Mouse (Mus musculus) CH12.LX (cell line): ENCODE data around the gene Rhot1. TPM values are rescaled to one million over a fixed set of nuclear protein-coding genes. Genes with fewer than 3 reads are reported as not detected.
"Not testable (repeated sequence)": the region's sequence is repeated elsewhere in the genome, so short reads cannot be mapped to it uniquely, and the experiment has no call there.

Experiments used
- DNase-seq: peaks from one replicate; pipeline ENCODE4 v3.0.0-alpha.2; 2013; ENCODE audit errors: extremely low read depth
- H3K27ac ChIP-seq: 2 replicates; pipeline ENCODE4 v1.5.1; 2012; ENCODE audit warnings: low read depth, mild to moderate bottlenecking, control low read depth, moderate library complexity; ENCODE audit not compliant: insufficient read depth
- H3K27me3 ChIP-seq: replicated peaks from 2 replicates; pipeline ENCODE3; 2012; ENCODE audit warnings: inconsistent platforms
- H3K36me3 ChIP-seq, 2 experiments: replicated peaks in 1 of 2; 2 replicates each; pipeline versions ENCODE3 to v1.6.1; 2012; ENCODE audit warnings: inconsistent platforms in 1 of 2, low read length in 1 of 2, mild to moderate bottlenecking in 1 of 2, mixed read lengths in 1 of 2, moderate library complexity in 1 of 2; ENCODE audit not compliant: control insufficient read depth in 1 of 2, insufficient read depth in 1 of 2
- H3K4me1 ChIP-seq, 2 experiments: 2 replicates each; pipeline ENCODE4 v1.6.1; 2012; ENCODE audit warnings: inconsistent platforms in 1 of 2, moderate library complexity in 1 of 2; ENCODE audit not compliant: insufficient read depth in 2 of 2, control insufficient read depth in 1 of 2
- H3K4me2 ChIP-seq: 2 replicates; pipeline ENCODE4 v1.6.1; 2012; ENCODE audit warnings: low read depth, mild to moderate bottlenecking, control low read depth; ENCODE audit not compliant: poor library complexity, insufficient read depth, severe bottlenecking
- H3K4me3 ChIP-seq, 3 experiments: fragments of 150-350 bp in 1 of 3; sonication (generic) in 1 of 3; replicated peaks in 1 of 3; 2 replicates each; pipeline versions ENCODE3 to v1.5.1; 2011 to 2012; ENCODE audit warnings: low read depth in 2 of 3, low read length in 2 of 3, mild to moderate bottlenecking in 2 of 3, moderate library complexity in 2 of 3, control low read depth in 1 of 3, improper control_type of control experiment in 1 of 3, inconsistent platforms in 1 of 3, mixed read lengths in 1 of 3; ENCODE audit not compliant: poor library complexity in 1 of 3
- H3K79me2 ChIP-seq: replicated peaks from 2 replicates; pipeline ENCODE4 v1.6.1; 2012; ENCODE audit warnings: mild to moderate bottlenecking, moderate library complexity; ENCODE audit not compliant: control insufficient read depth, poor library complexity, insufficient read depth, severe bottlenecking; ENCODE audit errors: extremely low read depth
- H3K9ac ChIP-seq: 2 replicates; pipeline ENCODE4 v1.6.1; 2012; ENCODE audit warnings: low read depth, mild to moderate bottlenecking, control low read depth, moderate library complexity; ENCODE audit not compliant: insufficient read depth
- H3K9me3 ChIP-seq: replicated peaks from 2 replicates; pipeline ENCODE3; 2012; ENCODE audit warnings: low read length, inconsistent platforms, mixed read lengths
- CHD1 ChIP-seq: IDR thresholded peaks from 2 replicates; pipeline ENCODE4 v1.6.1; 2012; ENCODE audit warnings: low read depth, low read length, improper control_type of control experiment, inconsistent platforms
- CHD2 ChIP-seq: IDR thresholded peaks from 2 replicates; pipeline ENCODE4 v1.6.1; 2011; ENCODE audit warnings: low read length, improper control_type of control experiment
- CTCF ChIP-seq, 2 experiments: IDR thresholded peaks in 1 of 2; conservative IDR thresholded peaks in 1 of 2; 2 replicates each; pipeline ENCODE4 v1.5.1; 2011 to 2012; ENCODE audit warnings: low read depth in 2 of 2, low read length in 2 of 2, improper control_type of control experiment in 1 of 2, inconsistent platforms in 1 of 2, mild to moderate bottlenecking in 1 of 2, moderate library complexity in 1 of 2
- E2F4 ChIP-seq: IDR thresholded peaks from 2 replicates; pipeline ENCODE4 v1.6.1; 2011; ENCODE audit warnings: low read depth, low read length, improper control_type of control experiment; ENCODE audit not compliant: insufficient replicate concordance
- EP300 ChIP-seq: IDR thresholded peaks from 2 replicates; pipeline ENCODE4 v1.6.1; 2011; ENCODE audit warnings: low read length, improper control_type of control experiment
- ETS1 ChIP-seq: conservative IDR thresholded peaks from 2 replicates; pipeline ENCODE4 v1.6.1; 2012; ENCODE audit warnings: low read depth, mild to moderate bottlenecking, inconsistent platforms, low read length, improper control_type of control experiment, moderate library complexity
- HCFC1 ChIP-seq: IDR thresholded peaks from 2 replicates; pipeline ENCODE4 v1.6.1; 2012; ENCODE audit warnings: low read depth, mild to moderate bottlenecking, inconsistent platforms, low read length, improper control_type of control experiment
- IRF4 ChIP-seq: IDR thresholded peaks from 2 replicates; pipeline ENCODE4 v1.6.1; 2014; ENCODE audit warnings: low read depth, mild to moderate bottlenecking, inconsistent platforms, low read length, improper control_type of control experiment
- JUN ChIP-seq: IDR thresholded peaks from 2 replicates; pipeline ENCODE4 v1.6.1; 2011; ENCODE audit warnings: low read depth, mild to moderate bottlenecking, low read length, improper control_type of control experiment, moderate library complexity; ENCODE audit not compliant: insufficient read depth
- MAX ChIP-seq: IDR thresholded peaks from 2 replicates; pipeline ENCODE4 v1.6.1; 2011; ENCODE audit warnings: low read length, improper control_type of control experiment
- MAZ ChIP-seq: IDR thresholded peaks from 2 replicates; pipeline ENCODE4 v1.6.1; 2012; ENCODE audit warnings: low read depth, mild to moderate bottlenecking, inconsistent platforms, low read length, improper control_type of control experiment, moderate library complexity
- MEF2A ChIP-seq: IDR thresholded peaks from 2 replicates; pipeline ENCODE4 v1.6.1; 2014; ENCODE audit warnings: low read depth, mild to moderate bottlenecking, inconsistent platforms, low read length, improper control_type of control experiment, borderline replicate concordance
- MXI1 ChIP-seq: IDR thresholded peaks from 2 replicates; pipeline ENCODE4 v1.6.1; 2011; ENCODE audit warnings: mild to moderate bottlenecking, low read depth, low read length, improper control_type of control experiment
- MYC ChIP-seq: IDR thresholded peaks from 2 replicates; pipeline ENCODE4 v1.6.1; 2011; ENCODE audit warnings: low read depth, mild to moderate bottlenecking, improper control_type of control experiment, low read length
- NELFE ChIP-seq: IDR thresholded peaks from 2 replicates; pipeline ENCODE4 v1.6.1; 2011; ENCODE audit warnings: low read depth, low read length, improper control_type of control experiment
- NRF1 ChIP-seq: IDR thresholded peaks from 2 replicates; pipeline ENCODE4 v1.6.1; 2014; ENCODE audit warnings: low read depth, mild to moderate bottlenecking, inconsistent platforms, low read length, improper control_type of control experiment, moderate library complexity
- POLR2A ChIP-seq: IDR thresholded peaks from 2 replicates; pipeline ENCODE4 v1.6.1; 2011; ENCODE audit warnings: low read depth, mild to moderate bottlenecking, improper control_type of control experiment, low read length
- POLR2AphosphoS2 ChIP-seq: IDR thresholded peaks from 2 replicates; pipeline ENCODE4 v1.6.1; 2011; ENCODE audit warnings: low read depth, low read length, improper control_type of control experiment
- RCOR1 ChIP-seq: conservative IDR thresholded peaks from 2 replicates; pipeline ENCODE4 v1.6.1; 2012; ENCODE audit warnings: low read depth, mild to moderate bottlenecking, inconsistent platforms, low read length, improper control_type of control experiment
- SIN3A ChIP-seq: IDR thresholded peaks from 2 replicates; pipeline ENCODE4 v1.6.1; 2012; ENCODE audit warnings: low read length, improper control_type of control experiment, inconsistent platforms
- SMC3 ChIP-seq: IDR thresholded peaks from 2 replicates; pipeline ENCODE4 v1.6.1; 2011; ENCODE audit warnings: low read depth, low read length, improper control_type of control experiment
- TBP ChIP-seq: conservative IDR thresholded peaks from 2 replicates; pipeline ENCODE4 v1.6.1; 2011; ENCODE audit warnings: low read depth, low read length, improper control_type of control experiment
- TCF12 ChIP-seq: IDR thresholded peaks from 2 replicates; pipeline ENCODE4 v1.6.1; 2014; ENCODE audit warnings: low read depth, mild to moderate bottlenecking, inconsistent platforms, low read length, improper control_type of control experiment
- UBTF ChIP-seq: IDR thresholded peaks from 2 replicates; pipeline ENCODE4 v1.6.1; 2012; ENCODE audit warnings: low read depth, mild to moderate bottlenecking, inconsistent platforms, low read length, improper control_type of control experiment, moderate library complexity
- USF2 ChIP-seq: conservative IDR thresholded peaks from 2 replicates; pipeline ENCODE4 v1.6.1; 2011; ENCODE audit warnings: low read depth, low read length, improper control_type of control experiment
- ZC3H11A ChIP-seq: IDR thresholded peaks from 2 replicates; pipeline ENCODE4 v1.6.1; 2012; ENCODE audit warnings: low read depth, mild to moderate bottlenecking, inconsistent platforms, low read length, improper control_type of control experiment
- ZKSCAN1 ChIP-seq: IDR thresholded peaks from 2 replicates; pipeline ENCODE4 v1.6.1; 2012; ENCODE audit warnings: low read depth, inconsistent platforms, low read length, improper control_type of control experiment, borderline replicate concordance
- ZMIZ1 ChIP-seq: IDR thresholded peaks from 2 replicates; pipeline ENCODE4 v1.6.1; 2012; ENCODE audit warnings: low read depth, mild to moderate bottlenecking, inconsistent platforms, low read length, improper control_type of control experiment
- ZNF384 ChIP-seq: IDR thresholded peaks from 2 replicates; pipeline ENCODE4 v1.6.1; 2012; ENCODE audit warnings: low read depth, low read length, improper control_type of control experiment, inconsistent platforms
- dilution Hi-C: fragments of 300-500 bp; cut with MboI; formaldehyde crosslinking; loops from 2 replicates; pipeline ENCODE4 v1.14.3; 2020; ENCODE audit warnings: low sequenced_read_pairs; ENCODE audit not compliant: extremely low pct_unique_long_range_greater_than_20kb, extremely low pct_ligation_motif_present
- in situ Hi-C: fragments of 300-500 bp; cut with MboI; formaldehyde crosslinking; loops from 3 replicates; pipeline ENCODE4 v1.14.3; 2019; ENCODE audit warnings: low sequenced_read_pairs, low pct_ligation_motif_present, low pct_unique_long_range_greater_than_20kb, mixed read lengths
- polyA plus RNA-seq: library from polyadenylated mRNA; unstranded; fragments of >175 nt; gene quantifications from 2 replicates; pipeline ENCODE4 v1.2.1, GENCODE M21; 2012; ENCODE audit warnings: low read depth; ENCODE audit not compliant: insufficient read length
- total RNA-seq, 2 experiments: library from RNA; depleted of rRNA; stranded (reverse); fragments of 300-350 nt in 1 of 2; fragments of >200 nt in 1 of 2; gene quantifications; 2 replicates each; pipeline ENCODE4 v1.2.3; 2012 to 2014

Gene Rhot1
- total and polyA plus RNA-seq, 3 experiments: 33.1 to 73.3 (median 61.0) TPM

GRCm38 (mm10) chr11:80183054-80183704 is 25.6 kb upstream of the Rhot1 start:
- H3K27me3 ChIP-seq, in situ Hi-C loops, H3K79me2 ChIP-seq, dilution Hi-C loops: not testable (repeated sequence)
- DNase-seq: peak; percentile 82
- H3K36me3 ChIP-seq: peaks cover 5 to 11% of the 10 kb centered on the region in 2 experiments
- peaks cover 0 to 31% of the 10 kb centered on the region in 2 experiments; a peak in 2 of 4 replicates for H3K4me1 ChIP-seq
- peak overlapping the region; percentile 35; the same call in 1 of the 2 replicates for H3K9ac ChIP-seq
- peak overlapping the region; percentile 15; the same call in 1 of the 2 replicates for H3K27ac ChIP-seq
- TF ChIP-seq CTCF (conservative IDR thresholded peaks at IDR 0.05 in 1 of 2, IDR thresholded peaks at IDR 0.05 in 1 of 2; ENCODE audit: low read depth in 2 of 2, low read length in 2 of 2): peak in 1 of 2 experiments; percentile 54; a peak in 2 of 4 replicates
- 0 out of 2 replicates have a peak, but pooled peaks have one; percentile 6 for TF ChIP-seq SMC3
- 0 out of 2 replicates have a peak, but pooled peaks have one; percentile 4 for TF ChIP-seq ETS1
- peak; percentile 27; the same call in 1 of the 2 replicates for TF ChIP-seq TBP
- TF ChIP-seq ZNF384: peak; percentile 75
- TF ChIP-seq, all 38 proteins: peak for 5; not testable (repeated sequence) for 33
- H3K4me3 ChIP-seq: peak overlapping the region; percentile 81 to 96 (median 93)
- peak overlapping the region; percentile 60 for H3K4me2 ChIP-seq
- H3K9me3 ChIP-seq: not testable (repeated sequence)

DNA sequence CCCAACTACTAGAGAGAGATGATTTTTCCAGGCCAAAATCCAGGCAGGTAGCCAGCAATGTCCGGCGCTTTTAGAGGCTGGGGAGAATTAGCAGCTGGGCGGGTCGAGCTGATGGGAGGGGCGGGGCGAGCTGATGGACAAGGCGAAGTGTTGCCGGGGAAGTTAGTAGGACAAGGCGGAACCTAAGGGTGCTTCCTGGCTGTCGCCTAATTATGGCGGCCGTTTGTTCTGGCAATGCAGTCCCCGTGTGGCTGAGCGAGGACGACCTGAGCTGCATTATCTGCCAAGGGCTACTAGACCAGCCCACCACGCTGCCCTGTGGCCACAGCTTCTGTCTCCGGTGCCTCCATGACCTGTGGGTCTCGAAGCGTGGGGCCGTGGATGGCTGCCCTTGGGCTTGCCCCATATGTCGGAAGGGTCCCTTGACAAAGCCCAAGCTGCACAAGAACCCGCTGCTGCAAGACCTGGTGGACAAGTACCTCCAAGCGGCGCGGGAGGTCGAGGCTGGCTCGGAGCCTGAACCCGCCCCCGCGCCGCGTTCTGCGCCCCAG is 25.0 kb upstream of the Rhot1 start, which contains the start of gene Rnf135:
TSS of gene Rnf135 (plus strand) at position 147 of the 551 bp plus-strand sequence.
- Histone ChIP-seq H3K36me3 (peaks cover 5 to 13% of the 10 kb centered on the region in 2 experiments), H3K4me2 (peak within 1 kb of the TSS; percentile 60), H3K4me1 (peaks cover 0 to 26% of the 10 kb centered on the region in 2 experiments; a peak in 2 of 4 replicates), H3K27ac (peak within 1 kb of the TSS; percentile 78), H3K9me3 (peaks cover 3% of the 10 kb centered on the region), H3K79me2 (peaks cover 9% of the 10 kb centered on the region), H3K27me3 (no peaks in the 10 kb centered on the region), H3K9ac (peak within 1 kb of the TSS; percentile 92), H3K4me3 (peak within 1 kb of the TSS; percentile 81 to 96 (median 93))
- peak; percentile 93 for DNase-seq
- in situ Hi-C loops: no loop called here
- dilution Hi-C loops: no loop called here
- TF ChIP-seq ZKSCAN1 (no peak), HCFC1 (peak; percentile 70), IRF4 (no peak), NRF1 (peak; percentile 56), MEF2A (peak; percentile 74; the same call in 1 of the 2 replicates), EP300 (peak; percentile 23; the same call in 1 of the 2 replicates), JUN (no peak), POLR2AphosphoS2 (peak; percentile 93), ETS1 (0 out of 2 replicates have a peak, but pooled peaks have one; percentile 23), ZC3H11A (no peak), SIN3A (peak; percentile 91), TCF12 (peak; percentile 96), ZMIZ1 (peak; percentile 96), CTCF (conservative IDR thresholded peaks at IDR 0.05 in 1 of 2, IDR thresholded peaks at IDR 0.05 in 1 of 2; ENCODE audit: low read depth in 2 of 2, low read length in 2 of 2) (no peak), MXI1 (peak; percentile 71), UBTF (0 out of 2 replicates have a peak, but pooled peaks have one; percentile 31), POLR2A (peak; percentile 98), ZNF384 (no peak), RCOR1 (0 out of 2 replicates have a peak, but pooled peaks have one; percentile 31), CHD1 (peak; percentile 47; the same call in 1 of the 2 replicates), MYC (peak; percentile 56), MAX (peak; percentile 52; the same call in 1 of the 2 replicates), CHD2 (no peak; the same call in 1 of the 2 replicates), E2F4 (0 out of 2 replicates have a peak, but pooled peaks have one; percentile 18), MAZ (peak; percentile 19; the same call in 1 of the 2 replicates), NELFE (peak; percentile 98), USF2 (no peak)
